Mouse (Mus musculus) ES-E14 (cell line): ENCODE data around the gene Myo19. TPM values are rescaled to one million over a fixed set of nuclear protein-coding genes. Genes with fewer than 3 reads are reported as not detected.

ENCODE experiments used
- DNase-seq: peaks from one replicate; pipeline ENCODE4 v3.0.0-alpha.2; 2013; ENCODE audit warnings: low read depth, low spot score
- H3K27ac ChIP-seq: 2 replicates; pipeline ENCODE4 v1.5.1; 2012; ENCODE audit warnings: low read depth, mild to moderate bottlenecking, low read length, moderate library complexity, mixed read lengths; ENCODE audit not compliant: poor library complexity, insufficient read depth, severe bottlenecking
- H3K36me3 ChIP-seq: 2 replicates; pipeline ENCODE4 v1.6.1; 2012; ENCODE audit warnings: mild to moderate bottlenecking, low read length, moderate library complexity, mixed read lengths; ENCODE audit not compliant: control insufficient read depth, poor library complexity, insufficient read depth, severe bottlenecking
- H3K4me1 ChIP-seq, 2 experiments: fragments of 150-350 bp in 1 of 2; sonication (generic) in 1 of 2; 2 replicates each; pipeline ENCODE4 v1.6.1; 2012; ENCODE audit warnings: low read length in 2 of 2, mild to moderate bottlenecking in 1 of 2, mixed read lengths in 1 of 2; ENCODE audit not compliant: control insufficient read depth in 2 of 2, insufficient read depth in 2 of 2, poor library complexity in 1 of 2
- H3K4me3 ChIP-seq, 2 experiments: fragments of 150-350 bp in 1 of 2; sonication (generic) in 1 of 2; 2 replicates each; pipeline ENCODE4 v1.5.1; 2012; ENCODE audit warnings: low read length in 2 of 2, low read depth in 1 of 2, mild to moderate bottlenecking in 1 of 2, mixed read lengths in 1 of 2; ENCODE audit not compliant: insufficient read depth in 1 of 2, poor library complexity in 1 of 2, severe bottlenecking in 1 of 2
- H3K9ac ChIP-seq: 2 replicates; pipeline ENCODE4 v1.6.1; 2012; ENCODE audit warnings: low read depth, mild to moderate bottlenecking, low read length, mixed read lengths; ENCODE audit not compliant: poor library complexity, insufficient read depth, severe bottlenecking
- H3K9me3 ChIP-seq: fragments of 150-350 bp; sonication (generic); 2 replicates; pipeline ENCODE4 v1.6.1; 2012; ENCODE audit warnings: low read depth, mild to moderate bottlenecking, low read length; ENCODE audit not compliant: control insufficient read depth, insufficient read depth
- CHD2 ChIP-seq: IDR thresholded peaks from 2 replicates; pipeline ENCODE4 v1.6.1; 2014; ENCODE audit warnings: mild to moderate bottlenecking, low read depth, low read length, inconsistent platforms
- HCFC1 ChIP-seq: IDR thresholded peaks from 2 replicates; pipeline ENCODE4 v1.6.1; 2012; ENCODE audit warnings: low read length, inconsistent platforms, borderline replicate concordance; ENCODE audit not compliant: insufficient read depth
- MAFK ChIP-seq: IDR thresholded peaks from 2 replicates; pipeline ENCODE4 v1.6.1; 2014; ENCODE audit warnings: mild to moderate bottlenecking, low read depth, low read length, inconsistent platforms; ENCODE audit not compliant: insufficient read depth
- ZC3H11A ChIP-seq: IDR thresholded peaks from 2 replicates; pipeline ENCODE4 v1.6.1; 2012; ENCODE audit warnings: low read depth, mild to moderate bottlenecking, inconsistent platforms, low read length, borderline replicate concordance
- ZNF384 ChIP-seq: IDR thresholded peaks from 2 replicates; pipeline ENCODE4 v1.6.1; 2012; ENCODE audit warnings: low read depth, low read length, inconsistent platforms
- in situ Hi-C, 2 experiments: fragments of 600-800 bp; cut with MboI; formaldehyde crosslinking; loops; one replicate each; pipeline ENCODE4 v1.15.1; 2025; ENCODE audit warnings: low sequenced_read_pairs in 2 of 2, inconsistent platforms in 1 of 2; ENCODE audit not compliant: unreplicated experiment in 2 of 2
- total RNA-seq: library from RNA; depleted of rRNA; stranded (reverse); fragments of 300-350 nt; gene quantifications from 2 replicates; pipeline ENCODE4 v1.2.3, GENCODE M21; 2012

Myo19 gene
- total RNA-seq, 1 experiment: 16.2 TPM

- no peak for DNase-seq
- Histone ChIP-seq H3K9me3 (no peaks in the 10 kb centered on the region), H3K27ac (peak overlapping the region; percentile 75), H3K36me3 (no peaks in the 10 kb centered on the region), H3K4me1 (peaks cover 3 to 30% of the 10 kb centered on the region in 2 experiments; a peak in 2 of 4 replicates), H3K4me3 (no peak overlapping the region), H3K9ac (no peak overlapping the region)
- no peak for TF ChIP-seq ZNF384
- no peak for TF ChIP-seq CHD2
- TF ChIP-seq MAFK: no peak
- TF ChIP-seq HCFC1: no peak
- no peak for TF ChIP-seq ZC3H11A
- in situ Hi-C loops: no loop called here
Observed at GRCm38 (mm10) chr11:84948526-84948925, 68.6 kb downstream of the Myo19 start.

GRCm38 (mm10) chr11:84952611-84953010, 72.7 kb downstream of the Myo19 start:
- H3K27ac ChIP-seq: no peak overlapping the region
- no peaks in the 10 kb centered on the region for H3K36me3 ChIP-seq
- no peaks in the 10 kb centered on the region for H3K9me3 ChIP-seq

GRCm38 (mm10) chr11:84956400-84956799, 76.5 kb downstream of the Myo19 start:
- Histone ChIP-seq H3K9ac (no peak overlapping the region), H3K27ac (no peak overlapping the region), H3K36me3 (no peaks in the 10 kb centered on the region), H3K9me3 (no peaks in the 10 kb centered on the region), H3K4me1 (peaks cover 0 to 7% of the 10 kb centered on the region in 2 experiments; a peak in 1 of 4 replicates), H3K4me3 (no peak overlapping the region)
- in situ Hi-C loops: no loop called here
- TF ChIP-seq HCFC1 (no peak), ZNF384 (no peak), ZC3H11A (no peak), MAFK (no peak), CHD2 (no peak)
- no peak for DNase-seq

More at GRCm38 (mm10) chr11:84952611-84953010, 72.7 kb downstream of the Myo19 start:
- in situ Hi-C loops: no loop called here
- Histone ChIP-seq H3K4me3 (no peak overlapping the region), H3K4me1 (peaks cover 0 to 17% of the 10 kb centered on the region in 2 experiments; a peak in 2 of 4 replicates), H3K9ac (no peak overlapping the region)
- TF ChIP-seq CHD2: no peak
- no peak for TF ChIP-seq ZNF384
- TF ChIP-seq ZC3H11A: no peak
- TF ChIP-seq HCFC1: no peak
- TF ChIP-seq MAFK: no peak
- DNase-seq: no peak

DNA sequence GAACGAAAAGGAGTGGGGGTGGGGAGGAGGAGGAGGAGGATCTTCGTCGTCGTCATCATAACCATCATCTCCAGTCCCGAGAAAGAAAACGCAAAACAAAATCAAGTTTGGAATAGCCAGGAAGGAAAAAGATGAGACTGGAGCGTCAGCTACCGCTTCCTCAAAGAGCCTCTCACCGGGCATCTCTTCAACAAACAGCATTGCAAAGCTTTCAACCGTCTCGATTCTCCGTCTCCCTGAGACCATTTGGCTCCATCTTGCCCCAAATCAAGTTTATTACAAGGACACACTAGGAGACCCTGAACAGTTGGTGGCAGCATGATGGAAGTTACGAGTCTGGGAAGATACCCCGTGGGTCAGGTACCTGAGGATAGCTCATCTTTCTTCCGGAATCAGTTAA, 77.2 kb downstream of the Myo19 start:
- TF ChIP-seq ZNF384 (no peak), MAFK (no peak), CHD2 (no peak), ZC3H11A (no peak), HCFC1 (no peak)
- H3K4me1 ChIP-seq: peaks cover 0 to 7% of the 10 kb centered on the region in 2 experiments; a peak in 1 of 4 replicates
- in situ Hi-C loops: no loop called here

More for the DNA sequence above, 77.2 kb downstream of the Myo19 start:
- no peaks in the 10 kb centered on the region for H3K36me3 ChIP-seq
- H3K4me3 ChIP-seq: peak overlapping the region; percentile 64 to 73
- H3K27ac ChIP-seq: no peak overlapping the region
- no peaks in the 10 kb centered on the region for H3K9me3 ChIP-seq
- H3K9ac ChIP-seq: no peak overlapping the region
- no peak for DNase-seq
